Mouse (Mus musculus): ENCODE results near the gene Fgfr2. TPM values are rescaled to one million over a fixed set of nuclear protein-coding genes. Genes with fewer than 3 reads are reported as not detected.
"Not testable (repeated sequence)": the region's sequence is repeated elsewhere in the genome, so short reads cannot be mapped to it uniquely, and the experiment has no call there.

Fgfr2 gene
- polyA plus RNA-seq, 1 experiment from 2014 or later, result 11.2 TPM

DNA sequence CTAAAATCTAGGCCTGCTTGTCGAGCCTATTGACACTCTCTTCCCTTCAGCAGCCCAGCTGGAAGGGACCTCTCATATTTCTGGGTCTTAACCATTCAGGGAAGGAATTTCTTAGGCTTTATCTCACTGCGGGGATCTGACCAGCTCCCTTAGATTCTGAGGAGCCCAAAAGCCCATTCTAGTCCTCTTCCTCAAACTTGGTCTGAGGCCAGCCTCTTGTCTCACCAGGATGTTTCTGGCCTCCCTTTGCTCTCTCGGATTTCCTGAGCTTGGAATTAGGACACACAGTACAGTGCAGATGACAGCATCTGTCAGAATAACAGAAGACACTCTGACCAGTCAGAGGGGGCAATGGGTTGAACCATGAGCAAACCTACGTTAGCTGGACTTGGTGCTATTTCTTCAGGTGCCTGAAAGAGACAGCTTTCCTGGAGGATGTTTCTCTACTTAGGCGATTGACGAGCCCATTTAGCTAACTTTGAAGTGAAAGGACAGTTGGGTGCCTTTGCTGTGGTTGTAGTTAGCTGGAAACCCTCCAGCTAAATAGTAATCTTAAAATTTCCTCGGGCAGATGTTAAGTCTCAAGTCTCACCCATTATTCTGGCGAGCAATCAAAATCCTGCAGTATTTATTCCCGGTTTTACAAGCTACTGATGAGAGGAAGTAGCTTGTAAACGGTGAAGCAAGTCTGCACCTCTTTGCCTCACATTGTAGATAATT, 1711.8 kb downstream of the Fgfr2 start:
- TF ChIP-seq EP300 (IDR thresholded peaks at IDR 0.05; ENCODE audit: low read depth), result no peak
- TF ChIP-seq CTCF (IDR thresholded peaks at IDR 0.05; ENCODE audit: low read depth), result no peak
- Histone ChIP-seq H3K9me3 (ENCODE audit: low read length) (no peaks in the 10 kb centered on the region), H3K27me3 (ENCODE audit: insufficient read depth, low read length) (no peaks in the 10 kb centered on the region), H3K4me1 (ENCODE audit: insufficient read depth) (peaks cover 16% of the 10 kb centered on the region), H3K4me3 (ENCODE audit: low read depth, low read length) (peak overlapping the region; percentile 81), H3K9ac (replicated peaks) (peak overlapping the region; percentile 46), H3K36me3 (replicated peaks; ENCODE audit: insufficient read depth, low read length) (no peaks in the 10 kb centered on the region), H3K27ac (ENCODE audit: low read depth) (peak overlapping the region; percentile 84), H3K4me2 (ENCODE audit: low read depth, low read length) (peak overlapping the region; percentile 94)
- DNase-seq (peak; percentile 21), ATAC-seq (no peak)
- WGBS (ENCODE audit: insufficient replicate concordance), result 41% methylated on average over 10 of the region's 10 CpGs

DNA sequence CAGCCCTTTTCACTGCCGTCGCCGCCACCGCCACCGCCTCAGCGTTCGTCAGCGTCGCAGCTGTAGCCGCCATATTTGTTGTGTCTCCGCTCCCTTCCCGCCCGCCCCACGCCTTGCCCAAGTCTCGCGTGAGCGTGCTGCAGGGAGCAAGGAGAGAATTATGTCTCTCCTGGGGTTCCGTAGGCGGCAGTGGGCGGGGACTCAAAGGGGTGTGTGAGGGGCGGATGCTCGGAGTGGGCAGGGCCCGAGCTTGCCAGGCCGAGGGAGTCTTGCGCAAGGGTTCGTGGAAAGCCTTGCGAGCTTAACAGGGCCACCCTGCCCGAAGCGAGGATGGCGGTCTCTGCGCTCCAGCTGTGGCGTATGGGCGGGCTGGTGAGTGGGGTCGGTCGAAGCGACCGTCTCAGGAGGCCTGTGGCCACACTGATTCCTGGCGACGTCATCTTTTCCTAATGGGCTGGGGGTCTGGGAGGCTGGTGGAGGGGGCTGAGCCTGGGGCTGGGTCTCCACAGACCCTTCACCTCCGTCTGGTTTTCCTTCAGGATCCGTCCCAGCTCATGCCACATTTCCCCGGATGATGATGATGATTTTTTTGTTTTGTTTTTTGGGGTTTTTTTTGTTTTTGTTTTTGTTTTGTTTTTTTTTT, 1712.6 kb downstream of the Fgfr2 start, which contains the start of the genes Ikzf5 and Acadsb:
Ikzf5 (minus strand) TSS at position 106 of the 643 bp plus-strand sequence.
Acadsb (plus strand) TSS at position 186 of the 643 bp plus-strand sequence.
- DNase-seq (peak; percentile 100), ATAC-seq (peak; percentile 100)
- WGBS (ENCODE audit: insufficient replicate concordance), result under 1% methylated on average over 34 of the region's 42 CpGs
- TF ChIP-seq CTCF (IDR thresholded peaks at IDR 0.05; ENCODE audit: low read depth) (no peak), EP300 (IDR thresholded peaks at IDR 0.05; ENCODE audit: low read depth) (peak; percentile 91)
- no peaks in the 10 kb centered on the region for H3K9me3 ChIP-seq (ENCODE audit: low read length)
- H3K4me2 ChIP-seq (ENCODE audit: low read depth, low read length), result peak within 1 kb of the TSS; percentile 94
- peak within 1 kb of the TSS; percentile 93 for H3K9ac ChIP-seq (replicated peaks)
- no peaks in the 10 kb centered on the region for H3K36me3 ChIP-seq (replicated peaks; ENCODE audit: insufficient read depth, low read length)
- H3K27me3 ChIP-seq (ENCODE audit: insufficient read depth, low read length), result no peaks in the 10 kb centered on the region
- H3K27ac ChIP-seq (ENCODE audit: low read depth), result peak within 1 kb of the TSS; percentile 84
- H3K4me1 ChIP-seq (ENCODE audit: insufficient read depth), result peaks cover 16% of the 10 kb centered on the region
- H3K4me3 ChIP-seq (ENCODE audit: low read depth, low read length), result peak within 1 kb of the TSS; percentile 81

DNA sequence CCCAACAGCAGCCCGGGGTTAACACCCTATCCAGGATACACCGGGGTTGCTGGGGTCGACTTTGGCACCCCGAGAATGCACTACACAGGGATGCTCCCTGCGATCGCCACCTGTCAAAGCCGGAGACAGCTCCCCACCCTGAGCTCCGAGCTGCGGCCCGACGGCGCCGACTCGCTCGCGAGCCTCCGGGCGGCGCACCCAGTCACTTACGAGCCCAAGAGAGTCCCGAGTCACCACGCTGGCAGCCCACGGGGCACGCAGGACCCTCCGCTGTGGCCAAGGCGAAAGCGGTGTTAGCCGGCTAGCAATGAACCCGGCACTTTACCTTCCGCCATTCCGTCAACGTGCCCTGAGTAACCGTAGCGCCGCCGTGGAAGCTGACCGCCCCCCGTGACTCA, 1713.2 kb downstream of the Fgfr2 start:
- peak overlapping the region; percentile 76 for H3K27ac ChIP-seq (ENCODE audit: low read depth)
- DNase-seq (no peak), ATAC-seq (peak; percentile 65)
- peak overlapping the region; percentile 94 for H3K4me2 ChIP-seq (ENCODE audit: low read depth, low read length)
- peak overlapping the region; percentile 81 for H3K4me3 ChIP-seq (ENCODE audit: low read depth, low read length)
- no peaks in the 10 kb centered on the region for H3K9me3 ChIP-seq (ENCODE audit: low read length)
- no peak for TF ChIP-seq EP300 (IDR thresholded peaks at IDR 0.05; ENCODE audit: low read depth)
- TF ChIP-seq CTCF (IDR thresholded peaks at IDR 0.05; ENCODE audit: low read depth), result 0 out of 2 replicates have a peak, but pooled peaks have one; percentile 17
- no peaks in the 10 kb centered on the region for H3K36me3 ChIP-seq (replicated peaks; ENCODE audit: insufficient read depth, low read length)
- WGBS (ENCODE audit: insufficient replicate concordance), result 0% methylated on average over 38 of the region's 38 CpGs
- no peaks in the 10 kb centered on the region for H3K27me3 ChIP-seq (ENCODE audit: insufficient read depth, low read length)
- peak overlapping the region; percentile 93 for H3K9ac ChIP-seq (replicated peaks)
- peaks cover 16% of the 10 kb centered on the region for H3K4me1 ChIP-seq (ENCODE audit: insufficient read depth)

DNA sequence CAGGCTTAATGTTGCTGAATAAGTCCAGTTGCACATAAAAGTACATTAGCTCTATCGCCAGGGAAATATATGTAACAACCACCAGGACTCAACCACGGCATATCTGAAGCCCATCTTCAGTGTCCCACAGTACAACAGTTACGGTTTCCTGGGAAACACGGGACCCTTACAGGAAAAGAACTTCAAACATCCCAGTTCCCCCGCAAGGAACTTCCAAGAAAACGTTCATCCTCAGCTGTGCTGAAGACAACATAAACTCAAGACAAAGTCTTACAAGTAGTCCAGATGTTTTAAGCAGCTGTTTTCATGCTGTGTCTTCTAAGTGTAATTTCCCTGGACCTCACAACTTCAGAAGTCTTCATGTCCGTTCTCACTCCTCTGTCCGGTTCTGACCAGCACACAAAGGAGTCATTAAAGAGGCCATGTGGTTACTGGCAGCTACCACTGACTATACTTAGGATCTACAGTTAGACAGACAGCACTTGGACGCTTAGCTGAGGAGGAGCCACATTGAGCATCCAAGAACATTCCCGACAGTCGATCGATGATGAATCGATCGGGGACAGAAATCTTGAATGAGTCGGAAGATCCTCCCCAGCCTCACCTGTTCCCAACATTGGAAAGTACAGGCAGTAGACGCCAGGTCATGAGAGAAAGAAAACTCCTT, 1713.7 kb downstream of the Fgfr2 start:
- Histone ChIP-seq H3K9ac (replicated peaks) (peak overlapping the region; percentile 93), H3K27me3 (ENCODE audit: insufficient read depth, low read length) (no peaks in the 10 kb centered on the region), H3K4me3 (ENCODE audit: low read depth, low read length) (peak overlapping the region; percentile 81), H3K9me3 (ENCODE audit: low read length) (no peaks in the 10 kb centered on the region), H3K27ac (ENCODE audit: low read depth) (peak overlapping the region; percentile 76; the same call in 1 of the 2 replicates), H3K36me3 (replicated peaks; ENCODE audit: insufficient read depth, low read length) (no peaks in the 10 kb centered on the region), H3K4me2 (ENCODE audit: low read depth, low read length) (peak overlapping the region; percentile 94), H3K4me1 (ENCODE audit: insufficient read depth) (peaks cover 16% of the 10 kb centered on the region)
- DNase-seq (no peak), ATAC-seq (no peak)
- TF ChIP-seq CTCF (IDR thresholded peaks at IDR 0.05; ENCODE audit: low read depth), result no peak
- no peak for TF ChIP-seq EP300 (IDR thresholded peaks at IDR 0.05; ENCODE audit: low read depth)
- 6% methylated on average over 16 of the region's 16 CpGs for WGBS (ENCODE audit: insufficient replicate concordance)

DNA sequence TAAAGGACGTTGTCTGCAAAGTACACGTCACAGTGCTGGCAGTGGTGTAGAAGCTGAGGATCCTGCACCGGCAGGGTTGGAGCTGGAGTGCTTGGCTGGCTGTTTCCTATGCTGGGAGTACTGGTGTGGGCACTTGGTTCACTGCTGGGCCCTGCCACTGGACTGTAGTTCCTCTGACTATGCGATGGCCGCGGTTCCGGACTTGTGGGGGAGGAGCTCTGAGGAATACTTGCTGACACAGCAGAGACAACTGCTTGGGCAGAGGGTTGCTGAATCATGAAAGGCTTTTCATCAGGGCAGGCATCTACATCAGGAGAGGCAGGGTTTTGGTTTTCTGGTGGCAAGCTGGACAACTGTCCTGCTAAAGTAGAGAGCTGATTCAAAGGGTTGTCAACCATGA, 1731.4 kb downstream of the Fgfr2 start:
- not testable (repeated sequence) for H3K9me3 ChIP-seq (ENCODE audit: low read length); ATAC-seq; H3K4me1 ChIP-seq (ENCODE audit: insufficient read depth); DNase-seq; H3K4me3 ChIP-seq (ENCODE audit: low read depth, low read length); H3K4me2 ChIP-seq (ENCODE audit: low read depth, low read length); H3K9ac ChIP-seq (replicated peaks); H3K27ac ChIP-seq (ENCODE audit: low read depth); H3K27me3 ChIP-seq (ENCODE audit: insufficient read depth, low read length)
- WGBS (ENCODE audit: insufficient replicate concordance), result 87% methylated on average over 6 of the region's 7 CpGs
- peaks cover 26% of the 10 kb centered on the region for H3K36me3 ChIP-seq (replicated peaks; ENCODE audit: insufficient read depth, low read length)

All from liver, postnatal 0 days (tissue).